Mouse (Mus musculus): ENCODE results near the gene Hpcal1.
A peak's percentile ranks its signal among the peaks of the same experiment; 100 is the strongest.

Hpcal1 gene

DNA sequence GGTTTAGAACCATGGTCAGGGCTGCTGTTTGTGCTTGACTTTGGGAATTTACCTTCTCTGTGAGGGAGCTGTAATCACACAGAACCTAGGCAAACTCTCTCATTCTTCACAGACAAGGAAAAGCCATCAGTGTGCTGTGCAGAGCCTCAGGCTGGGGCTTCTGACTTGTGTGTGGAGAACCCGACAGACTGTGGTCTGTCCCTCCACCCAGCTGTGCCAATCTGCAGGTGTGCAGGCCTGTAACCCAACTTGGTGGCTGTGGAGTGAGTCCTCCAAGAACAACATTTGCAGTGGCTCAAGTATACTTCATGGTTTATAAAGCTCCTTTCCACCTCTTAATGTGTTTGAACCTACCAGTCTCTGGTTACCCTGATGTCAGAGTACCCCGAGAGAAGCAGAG lies 4.5 kb upstream of the Hpcal1 start:
- DNase-seq (ENCODE audit: low spot score) = no peak

DNA sequence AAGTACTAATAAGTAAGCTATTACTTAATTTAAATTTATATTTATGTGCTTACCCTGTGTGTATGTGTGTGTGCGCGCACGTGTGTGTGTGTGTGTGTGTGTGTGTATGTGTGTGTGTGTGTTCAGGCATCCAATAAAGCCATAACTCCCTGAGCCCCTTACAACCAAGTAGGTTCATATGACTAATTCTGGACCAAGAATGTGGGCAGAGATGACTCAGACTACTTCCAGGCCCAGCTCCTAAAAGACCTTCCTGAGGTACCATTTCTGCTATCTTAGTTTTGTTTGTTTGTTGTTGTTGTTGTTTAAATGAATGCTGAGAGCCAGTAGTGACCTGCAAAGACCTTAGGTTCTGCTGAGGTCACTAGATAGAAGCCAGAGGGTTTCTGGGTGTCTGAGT lies 1.7 kb upstream of the Hpcal1 start:
- no peak for DNase-seq (ENCODE audit: low spot score)

DNA sequence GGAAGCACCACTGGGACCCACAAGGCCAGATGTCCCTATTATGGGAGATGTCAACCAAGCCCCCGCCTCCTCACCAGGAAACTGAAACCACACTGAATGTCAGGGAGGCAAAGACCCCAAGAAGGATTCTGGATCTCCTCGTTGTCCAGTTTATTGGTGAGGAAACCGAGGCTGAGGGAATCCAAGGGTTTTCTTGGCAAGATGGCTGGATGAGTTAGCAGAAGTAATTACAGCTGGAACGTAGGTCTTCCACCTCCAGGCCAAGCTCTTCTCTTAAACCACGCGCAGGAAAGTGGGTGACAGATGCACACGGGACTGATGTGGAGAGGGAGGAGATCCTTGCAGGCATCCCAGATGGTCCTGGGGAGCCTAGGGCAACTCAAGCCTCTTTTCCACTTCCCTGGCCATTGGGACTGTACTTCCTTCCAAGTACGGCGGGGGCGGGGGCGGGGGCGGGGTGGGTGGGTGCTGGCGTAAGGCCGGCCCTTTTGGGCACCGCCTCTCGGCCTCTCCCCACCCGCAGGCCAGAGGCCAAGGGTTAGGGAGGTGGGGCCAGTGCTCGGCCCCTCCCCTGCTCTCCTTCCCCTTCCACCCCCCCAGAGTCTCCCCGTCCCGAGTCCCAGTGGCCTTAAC lies 609 bp upstream of the Hpcal1 start:
- no peak for DNase-seq (ENCODE audit: low spot score)

DNA sequence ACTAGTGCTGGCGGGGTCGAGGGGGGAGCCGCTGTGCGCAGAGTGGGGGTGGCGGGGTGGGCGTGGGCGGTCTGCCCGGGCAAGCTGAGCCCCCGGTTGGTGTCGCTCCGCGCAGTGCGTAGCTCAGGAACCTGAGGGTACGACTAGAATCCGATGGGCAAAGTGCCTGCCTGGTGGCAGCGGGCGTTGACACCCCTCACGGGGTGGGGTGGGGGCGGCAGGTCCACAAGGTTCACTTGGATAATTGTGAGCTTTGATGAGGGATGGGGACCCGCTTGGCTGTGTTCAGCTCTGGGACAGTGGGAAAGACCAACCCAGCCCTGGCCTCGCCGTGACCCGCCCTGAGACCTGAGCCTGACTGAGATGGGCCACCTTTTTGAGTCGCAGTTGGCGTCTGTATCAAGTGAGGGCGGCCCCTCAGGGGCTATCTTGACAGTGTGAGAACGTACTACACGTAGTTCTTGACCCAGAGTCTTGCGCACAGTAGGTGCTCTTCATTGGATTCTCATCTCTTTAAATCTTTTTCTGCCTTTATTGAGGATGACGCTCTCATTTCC lies 742 bp downstream of the Hpcal1 start:
- no peak for DNase-seq (ENCODE audit: low spot score)

DNA sequence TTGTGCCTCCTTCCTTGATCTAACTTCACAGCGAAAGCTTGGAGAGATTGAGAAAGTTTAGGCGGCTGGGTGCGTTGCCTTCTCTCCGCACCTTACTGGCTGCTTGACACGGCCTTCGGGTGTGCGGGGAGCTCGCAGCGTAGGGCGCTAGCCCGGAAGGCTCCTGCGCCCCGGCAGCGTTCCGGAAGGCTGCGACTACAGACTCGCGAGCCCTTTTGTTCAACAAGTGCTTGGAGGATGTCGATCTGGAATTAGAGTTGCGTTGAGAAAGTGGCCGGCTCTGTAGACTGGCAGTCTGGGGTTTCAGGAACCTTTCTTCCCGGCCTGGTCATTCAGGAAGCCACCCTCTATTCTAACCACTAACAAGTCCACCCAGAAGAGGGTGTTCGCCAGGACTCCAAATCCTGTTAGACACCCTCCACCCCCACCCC lies 1.2 kb downstream of the Hpcal1 start:
- DNase-seq (ENCODE audit: low spot score) = no peak

DNA sequence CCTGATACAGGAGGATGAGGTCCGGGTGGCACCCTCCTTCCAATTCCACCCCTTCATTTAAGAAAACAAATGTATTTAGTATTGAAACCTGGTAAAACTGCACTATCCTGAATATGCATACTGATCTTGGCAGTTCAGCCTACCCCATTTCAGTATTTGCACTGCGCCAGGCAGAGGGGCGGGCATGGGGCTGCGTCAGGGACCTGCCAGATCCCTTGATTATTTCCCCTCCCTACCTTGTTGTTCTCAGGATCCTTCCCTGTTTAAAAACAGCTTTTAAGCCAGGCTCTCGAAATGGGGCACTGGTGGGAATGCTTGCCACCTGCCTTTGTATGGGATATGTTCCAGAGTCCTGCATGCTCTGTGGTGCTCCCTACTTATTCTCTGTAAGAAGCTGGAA lies 1.7 kb downstream of the Hpcal1 start:
- no peak for DNase-seq (ENCODE audit: low spot score)

DNA sequence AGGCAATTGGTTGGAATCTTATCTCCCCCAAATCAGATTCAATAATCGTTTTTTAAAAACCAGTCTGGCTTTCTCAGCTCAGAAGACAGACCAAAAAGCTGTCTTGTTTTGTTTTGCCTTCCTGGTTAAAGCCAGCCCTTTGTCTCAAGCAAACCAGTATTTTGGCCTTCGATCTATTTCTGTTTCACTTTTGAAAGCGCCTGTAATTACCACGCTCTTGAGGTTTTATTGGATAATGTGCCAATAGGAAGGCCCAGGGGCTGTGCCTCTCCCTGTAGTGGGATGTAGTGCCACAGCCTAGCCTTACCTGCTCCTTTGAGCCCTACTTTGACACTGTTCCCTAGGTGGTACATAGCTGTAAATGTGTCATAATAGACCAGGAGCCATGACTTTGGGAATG lies 2.3 kb downstream of the Hpcal1 start:
- peak; percentile 14 for DNase-seq (ENCODE audit: low spot score)

DNA sequence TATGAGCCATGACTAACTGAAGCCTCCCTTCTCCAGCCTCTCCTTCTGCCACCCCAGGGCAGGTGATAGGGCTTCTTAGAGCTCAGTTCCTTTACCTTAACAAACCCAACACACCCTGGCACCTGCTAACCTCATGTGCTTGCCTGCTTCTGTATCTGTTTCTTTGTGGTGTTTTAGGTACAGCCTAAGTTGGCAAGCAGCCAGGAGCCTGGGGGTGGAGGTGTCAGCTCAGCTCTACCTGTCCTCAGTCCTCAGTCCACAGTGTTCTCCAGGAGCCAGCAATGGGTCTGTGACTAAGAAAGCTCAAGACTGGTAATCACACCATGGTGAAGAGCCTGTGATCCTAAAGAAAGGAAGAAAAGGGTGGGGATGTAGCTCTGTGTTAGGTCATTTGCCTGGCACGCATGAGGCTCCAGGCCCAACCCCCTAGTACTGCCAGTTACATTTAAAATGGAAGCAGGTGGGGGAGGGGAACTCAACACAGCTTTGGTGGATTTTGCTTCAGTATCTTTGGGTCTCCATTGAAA lies 4.0 kb downstream of the Hpcal1 start:
- DNase-seq (ENCODE audit: low spot score) = no peak

DNA sequence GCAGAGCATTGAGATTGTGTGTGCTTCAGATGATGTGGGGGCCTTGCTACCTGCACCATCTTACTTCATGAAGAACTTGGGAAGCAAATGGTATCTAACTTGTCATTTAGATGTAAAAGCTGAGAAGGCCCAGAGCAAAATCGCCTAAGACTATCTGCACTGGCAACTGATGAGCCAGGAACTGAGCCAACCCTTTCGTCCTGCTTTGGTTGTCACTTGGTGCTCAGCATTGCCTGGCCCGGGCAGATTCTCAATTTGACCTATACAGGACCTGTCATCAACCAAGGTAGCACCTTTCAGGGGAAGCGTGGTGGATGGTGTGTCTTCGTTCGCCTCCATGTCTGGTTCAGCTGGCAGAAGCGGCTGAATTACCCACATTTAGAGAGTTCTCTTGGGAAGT lies 5.7 kb downstream of the Hpcal1 start:
- DNase-seq (ENCODE audit: low spot score) = no peak

DNA sequence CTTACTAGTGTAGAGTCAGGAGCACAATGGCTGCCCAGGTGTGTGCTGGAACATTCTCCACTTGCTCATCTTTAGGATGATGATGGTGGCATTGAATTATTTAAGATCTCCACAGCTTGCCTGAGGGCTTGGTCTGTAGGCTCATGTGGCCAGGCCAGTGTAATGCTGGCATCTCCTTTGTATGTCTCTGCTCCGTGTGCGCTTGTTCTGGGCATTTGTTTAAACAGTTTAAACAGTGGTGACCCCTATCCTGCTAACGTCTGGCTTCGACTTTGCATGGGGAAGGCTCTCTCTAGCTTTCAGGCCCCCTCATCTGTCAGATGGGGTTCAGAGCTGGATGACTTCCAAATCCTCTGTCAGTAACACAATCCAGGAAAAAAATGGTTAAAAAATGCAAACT lies 8.3 kb downstream of the Hpcal1 start:
- no peak for DNase-seq (ENCODE audit: low spot score)

DNA sequence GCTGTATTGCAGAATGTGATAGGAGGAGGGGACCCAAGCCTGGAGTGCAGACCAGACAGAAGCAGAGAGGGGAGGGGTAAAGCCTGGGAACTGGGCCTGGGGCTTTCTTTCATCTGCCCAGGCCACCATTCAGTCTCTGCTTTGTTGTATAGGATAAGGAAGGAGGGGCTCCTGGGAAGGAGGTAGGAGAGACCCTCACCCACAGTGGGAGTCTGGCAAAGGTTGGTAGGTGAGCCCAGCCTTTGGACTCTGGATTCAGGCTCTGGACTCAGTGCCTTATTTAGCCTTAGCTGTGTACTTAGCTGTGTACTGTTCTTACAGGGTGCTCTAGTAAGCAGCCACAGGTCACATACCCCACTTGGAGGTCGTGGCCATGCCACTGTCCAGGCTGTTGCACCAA lies 8.8 kb downstream of the Hpcal1 start:
- DNase-seq (ENCODE audit: low spot score) = no peak

DNA sequence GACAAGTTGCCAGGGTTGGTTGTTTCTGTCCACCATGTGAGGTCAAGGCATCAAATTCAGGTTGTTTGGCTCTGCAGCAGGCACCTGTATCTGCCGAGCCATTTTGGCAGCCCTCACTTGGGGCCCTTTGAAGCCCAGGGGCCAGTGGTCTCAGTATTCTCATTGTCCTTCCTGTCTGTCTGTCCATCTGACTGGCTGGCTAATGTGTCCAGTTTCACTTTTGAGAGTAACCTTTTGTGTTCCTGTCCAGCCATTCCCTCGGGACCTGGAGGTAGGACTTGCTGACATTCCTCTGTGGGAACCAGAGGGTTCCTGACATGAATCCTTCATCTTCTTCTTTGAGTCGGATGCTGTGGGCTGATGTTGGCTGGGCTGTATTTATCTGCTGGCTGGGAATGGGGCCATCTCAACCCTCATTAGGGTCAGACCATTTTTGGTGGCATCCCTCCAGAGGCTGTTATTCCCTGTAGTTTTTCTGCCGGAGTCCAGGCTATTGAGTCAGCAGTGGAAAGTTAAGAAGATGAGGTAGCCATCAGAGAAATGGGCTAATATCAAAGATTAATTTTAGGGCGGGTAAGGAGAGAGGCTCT lies 10.6 kb downstream of the Hpcal1 start:
- peak; percentile 12 for DNase-seq (ENCODE audit: low spot score)

DNA sequence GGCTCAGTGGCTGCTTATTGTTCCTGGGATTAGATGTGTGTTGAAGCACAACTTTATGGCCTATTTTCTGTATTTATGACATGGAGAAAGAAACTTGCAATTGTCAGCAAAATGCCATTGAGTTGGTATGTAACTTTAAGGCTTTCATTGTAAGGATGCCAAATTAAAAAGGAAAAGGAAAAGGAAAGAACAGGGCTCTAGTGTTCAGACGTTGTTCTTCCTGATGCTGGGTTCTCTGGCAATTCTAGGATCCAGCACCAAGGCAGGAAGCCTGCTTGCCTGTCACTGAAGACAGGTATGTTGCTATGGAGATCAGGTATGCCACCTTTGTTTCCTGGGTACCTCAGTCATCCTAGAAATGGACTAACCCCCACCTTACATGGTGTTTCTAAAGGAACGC lies 11.1 kb downstream of the Hpcal1 start:
- DNase-seq (ENCODE audit: low spot score) = no peak

DNA sequence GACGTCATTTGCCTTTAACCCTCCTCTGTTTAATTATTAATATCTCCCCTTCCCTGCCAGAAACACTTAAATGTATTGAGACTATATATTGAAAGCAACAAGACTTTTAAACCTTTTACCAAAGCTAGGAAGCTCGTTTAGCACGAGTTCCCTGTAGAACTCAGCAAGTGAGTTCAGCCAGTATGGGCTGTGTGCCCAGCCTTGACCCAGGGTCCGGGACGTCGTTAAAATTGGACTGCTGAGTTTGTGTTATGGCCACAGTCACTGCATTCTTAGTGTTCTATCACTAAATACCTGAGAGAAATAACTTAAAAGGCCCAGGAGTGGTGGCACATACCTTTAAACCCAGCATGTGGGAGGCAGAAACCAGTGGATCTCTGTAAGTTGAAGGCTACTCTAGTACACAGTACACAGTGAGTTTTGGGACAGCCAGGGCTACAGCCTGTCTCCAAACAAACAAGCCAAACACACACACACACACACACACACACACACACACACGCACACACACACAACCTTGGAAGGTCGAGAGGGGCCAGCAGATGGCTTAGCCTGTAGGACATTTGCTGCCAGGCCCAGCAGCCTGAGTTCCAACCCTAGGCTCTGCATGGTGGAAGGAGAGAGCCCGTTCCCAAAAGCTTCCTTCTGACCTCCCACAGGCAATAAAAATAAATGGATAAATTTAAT lies 11.7 kb downstream of the Hpcal1 start:
- no peak for DNase-seq (ENCODE audit: low spot score)

DNA sequence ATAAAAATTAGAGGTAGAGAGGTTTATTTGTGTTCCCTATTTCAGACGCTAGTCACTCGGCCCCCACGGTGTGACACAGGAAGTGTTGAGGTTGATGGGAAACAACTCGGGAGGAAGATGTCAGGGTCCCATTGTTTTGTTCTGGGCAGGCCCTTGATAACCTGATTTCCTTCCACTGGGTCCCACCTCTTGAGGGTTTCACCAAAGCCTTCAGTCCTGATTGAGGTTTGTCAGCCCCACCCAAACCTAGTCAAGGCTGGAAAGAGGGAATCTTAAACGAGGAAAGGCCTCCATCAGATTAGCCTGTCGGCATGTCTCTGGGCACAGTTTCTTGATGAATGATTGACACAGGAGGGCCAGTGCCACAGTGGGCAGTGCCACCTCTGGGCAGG lies 12.3 kb downstream of the Hpcal1 start:
- no peak for DNase-seq (ENCODE audit: low spot score)

DNA sequence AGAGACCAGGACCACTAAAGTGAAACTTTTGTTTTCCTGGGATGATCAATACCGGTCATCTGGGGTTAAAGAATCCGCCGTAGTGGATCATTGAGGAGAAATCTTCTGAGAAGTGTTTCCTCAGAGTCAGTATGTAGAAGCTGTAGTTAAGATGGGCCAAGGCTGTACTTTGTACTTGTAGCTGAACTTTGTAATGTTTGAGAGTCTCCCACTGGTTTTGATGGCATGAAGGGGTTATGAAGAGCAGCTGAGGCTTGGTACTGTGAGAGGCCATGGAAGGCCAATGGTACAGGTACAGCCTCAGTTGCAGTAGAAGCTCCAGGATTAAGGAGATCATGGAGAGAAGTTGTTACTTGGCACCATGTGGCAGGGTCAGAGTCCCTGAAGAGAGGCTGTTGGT lies 13.2 kb downstream of the Hpcal1 start:
- no peak for DNase-seq (ENCODE audit: low spot score)

DNA sequence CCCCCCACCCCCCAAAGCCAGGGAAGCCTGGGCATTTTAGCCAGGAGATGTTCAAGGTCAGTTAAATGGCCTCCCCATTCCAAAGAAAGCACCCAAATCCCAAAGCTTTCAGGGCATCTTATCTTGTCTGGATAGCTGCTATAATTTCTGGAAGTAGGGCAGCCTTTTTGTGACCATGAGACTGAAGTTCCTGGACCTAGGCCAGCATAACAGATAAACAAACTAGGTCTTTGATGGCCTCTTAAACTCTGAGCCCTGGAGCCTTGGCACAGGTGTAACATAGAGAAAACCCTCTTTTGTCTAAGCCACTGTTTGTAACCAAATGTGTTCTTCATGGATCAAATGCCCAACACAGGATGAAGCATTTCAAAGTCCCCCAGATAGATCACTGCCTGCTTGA lies 16.8 kb downstream of the Hpcal1 start:
- DNase-seq (ENCODE audit: low spot score) = no peak

DNA sequence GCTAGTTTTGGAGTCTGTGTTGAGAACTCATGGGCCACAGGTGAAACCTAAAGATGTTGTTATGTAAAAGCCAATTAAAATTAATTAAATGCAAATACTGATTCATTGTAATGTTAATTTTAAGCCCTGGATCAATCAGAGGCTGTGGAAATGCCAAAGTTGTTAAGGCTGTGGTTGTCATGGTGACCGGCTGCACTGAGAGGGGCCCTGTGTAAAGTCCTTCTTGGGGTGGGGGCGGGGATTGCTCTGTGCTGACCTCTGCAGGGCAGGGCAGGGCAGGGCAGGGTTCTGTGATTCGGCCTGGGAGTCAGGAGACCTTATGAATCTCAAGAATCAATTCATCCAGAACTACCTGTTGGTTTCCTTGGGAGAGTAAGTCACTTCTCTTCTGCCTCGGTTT lies 18.8 kb downstream of the Hpcal1 start:
- no peak for DNase-seq (ENCODE audit: low spot score)

DNA sequence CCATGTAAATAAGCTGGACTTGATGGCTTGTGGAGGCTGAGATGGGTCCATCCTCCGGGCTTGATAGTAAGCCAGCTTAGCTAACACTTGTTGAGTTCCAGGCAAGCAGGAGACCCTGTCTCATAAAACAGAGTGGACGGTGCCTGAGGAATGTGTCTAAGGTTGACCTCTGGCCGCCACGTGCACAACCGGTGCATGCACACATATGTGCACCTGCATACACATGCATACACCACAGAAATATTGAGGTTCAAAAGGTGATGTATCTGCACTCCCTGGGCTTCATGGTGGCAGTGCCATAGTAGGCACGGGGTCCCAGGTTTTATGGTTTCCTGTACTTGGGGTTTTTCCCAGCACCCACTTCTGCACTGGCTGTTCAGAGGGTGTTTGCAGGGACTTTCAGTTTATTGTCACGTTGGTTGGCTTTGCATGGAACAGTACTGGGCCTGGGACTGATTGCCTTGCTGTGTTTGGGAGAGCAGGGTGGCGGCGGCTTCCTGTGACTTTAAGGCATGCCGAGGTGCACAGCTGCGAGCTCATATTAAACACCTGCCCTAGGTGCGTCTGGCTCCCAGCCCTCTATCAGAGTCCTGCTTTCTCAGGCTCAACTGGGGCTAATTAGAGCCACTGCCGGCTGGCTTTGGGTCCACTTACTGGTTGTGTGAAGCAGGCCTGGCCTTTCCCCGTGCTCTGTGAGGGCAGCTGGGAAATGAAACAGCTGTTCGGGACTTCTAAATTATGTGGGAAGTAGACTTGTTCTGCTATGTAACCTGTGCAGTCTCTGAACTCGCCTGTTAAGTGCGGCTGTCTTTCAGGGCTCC lies 19.5 kb downstream of the Hpcal1 start:
- no peak for DNase-seq (ENCODE audit: low spot score)

DNA sequence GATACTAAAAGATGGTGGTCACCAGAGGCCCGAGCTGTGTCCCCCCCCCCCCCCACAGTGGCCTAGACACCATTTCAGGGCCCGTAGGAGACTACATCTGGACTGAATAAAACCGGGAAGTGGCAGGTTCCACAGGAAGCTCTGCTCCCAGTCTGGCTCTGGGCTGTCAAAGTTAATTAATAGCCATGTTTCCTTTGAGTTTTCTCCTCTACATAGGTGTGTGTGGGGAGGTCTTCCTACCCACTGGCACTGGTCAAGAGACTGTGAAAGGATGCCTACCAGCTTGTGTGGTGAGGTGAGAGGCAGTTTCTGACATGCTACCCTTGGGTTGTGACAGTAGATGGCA lies 20.1 kb downstream of the Hpcal1 start:
- no peak for DNase-seq (ENCODE audit: low spot score)

DNA sequence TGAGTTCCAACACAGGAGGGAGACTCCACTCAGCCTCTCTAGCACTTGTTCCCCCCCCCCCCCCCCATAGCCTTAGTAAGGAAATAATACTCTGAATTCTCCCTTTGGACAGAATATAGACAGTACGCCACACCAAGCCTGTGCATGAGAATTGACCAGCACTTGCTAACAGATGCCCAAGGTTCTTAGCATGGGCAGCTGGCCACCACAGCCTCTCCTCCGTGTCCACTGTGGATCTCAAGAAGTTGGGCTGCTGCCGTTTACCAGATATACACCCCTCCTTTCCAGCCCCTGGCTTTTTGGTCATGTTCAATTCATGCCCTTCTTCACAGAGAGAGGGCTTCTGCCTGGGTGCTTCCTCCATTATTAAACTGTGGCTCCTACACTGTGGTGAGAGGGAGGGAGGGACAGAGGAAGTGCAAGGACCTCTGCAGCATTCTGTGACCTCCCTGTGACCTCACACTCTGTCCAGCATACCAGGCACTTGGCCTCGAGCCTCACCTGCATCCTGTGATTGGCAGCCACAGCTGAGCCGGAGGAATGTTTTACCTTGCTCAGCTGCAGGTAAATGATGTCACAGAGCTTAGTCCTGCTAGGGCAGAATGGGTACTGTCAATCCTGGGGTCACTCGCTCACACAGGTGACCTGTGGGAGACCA lies 21.2 kb downstream of the Hpcal1 start:
- DNase-seq (ENCODE audit: low spot score) = no peak

DNA sequence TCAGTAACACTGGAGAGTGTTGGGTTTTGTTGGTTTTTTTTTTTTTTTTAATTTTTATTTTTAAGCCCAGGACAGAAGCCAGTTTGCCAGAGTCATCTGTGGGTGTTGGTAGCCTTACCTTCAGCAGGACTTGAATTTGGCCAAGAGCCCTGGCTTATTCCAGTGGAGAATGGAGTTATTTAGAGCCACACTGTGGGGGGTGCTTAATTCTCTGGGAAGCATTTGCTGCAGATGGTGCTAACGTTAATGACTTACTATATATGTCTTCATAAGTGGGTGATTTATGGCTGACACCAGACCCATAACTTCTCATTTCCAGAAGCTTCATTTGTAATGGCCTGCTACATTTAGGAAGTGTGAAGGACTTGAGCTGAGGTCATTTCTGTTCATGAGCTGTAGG lies 21.9 kb downstream of the Hpcal1 start:
- no peak for DNase-seq (ENCODE audit: low spot score)

Data from adipocyte (in vitro differentiated cells).